Mouse (Mus musculus) gastrocnemius, postnatal 10 days (tissue): ENCODE results near the gene Rab13. TPM values are rescaled to one million over a fixed set of nuclear protein-coding genes. Genes with fewer than 3 reads are reported as not detected.
"Not testable (repeated sequence)": the region's sequence is repeated elsewhere in the genome, so short reads cannot be mapped to it uniquely, and the experiment has no call there.

Source experiments
- DNase-seq: peaks from one replicate; pipeline ENCODE4 v3.0.0; 2021; ENCODE audit warnings: mixed read lengths
- total RNA-seq, 2 experiments: library from RNA; stranded (reverse); gene quantifications; 2 replicates each; pipeline ENCODE4 v1.2.3; 2021

Gene Rab13
- total RNA-seq, 2 experiments from 2014 or later, result 14.8 to 16.6 TPM

- no peak for DNase-seq
Observed at GRCm38 (mm10) chr3:90224331-90224730, 10.8 kb downstream of the Rab13 start.

GRCm38 (mm10) chr3:90231075-90231474, 17.6 kb downstream of the Rab13 start:
- no peak for DNase-seq

GRCm38 (mm10) chr3:90231507-90232333, 18.2 kb downstream of the Rab13 start, which contains the start of gene Jtb:
Gene Jtb (plus strand): TSS chr3:90231597.
- DNase-seq, result peak; percentile 89

GRCm38 (mm10) chr3:90241251-90241650, 27.8 kb downstream of the Rab13 start:
- no peak for DNase-seq

- no peak for DNase-seq
Observed at GRCm38 (mm10) chr3:90241669-90242358, 28.3 kb downstream of the Rab13 start.

- DNase-seq, result peak; percentile 28
Observed at GRCm38 (mm10) chr3:90242984-90243775, 29.7 kb downstream of the Rab13 start, which contains the start of gene Creb3l4. Gene Creb3l4 (minus strand): TSS chr3:90243512.

- DNase-seq, result no peak
Observed at GRCm38 (mm10) chr3:90245406-90245805, 31.9 kb downstream of the Rab13 start.

GRCm38 (mm10) chr3:90247630-90247959, 34.1 kb downstream of the Rab13 start:
- DNase-seq, result no peak

- DNase-seq, result peak; percentile 87
Observed at GRCm38 (mm10) chr3:90247960-90248745, 34.7 kb downstream of the Rab13 start, which contains the start of gene Slc39a1. Gene Slc39a1 (plus strand): TSS chr3:90248172.

GRCm38 (mm10) chr3:90248746-90249100, 35.2 kb downstream of the Rab13 start:
- DNase-seq, result peak; percentile 33

- DNase-seq, result no peak
Observed at GRCm38 (mm10) chr3:90250791-90251190, 37.3 kb downstream of the Rab13 start.

- DNase-seq, result not testable (repeated sequence)
Observed at GRCm38 (mm10) chr3:90251731-90252226, 38.3 kb downstream of the Rab13 start.

GRCm38 (mm10) chr3:90252659-90253058, 39.2 kb downstream of the Rab13 start:
- not testable (repeated sequence) for DNase-seq

GRCm38 (mm10) chr3:90253174-90253573, 39.7 kb downstream of the Rab13 start:
- not testable (repeated sequence) for DNase-seq

- peak; percentile 86 for DNase-seq
Observed at GRCm38 (mm10) chr3:90253653-90254418, 40.3 kb downstream of the Rab13 start, which contains the start of gene Crtc2. Gene Crtc2 (plus strand): TSS chr3:90254163.

GRCm38 (mm10) chr3:90254419-90255193, 41.1 kb downstream of the Rab13 start:
- DNase-seq, result no peak

GRCm38 (mm10) chr3:90255194-90255565, 41.7 kb downstream of the Rab13 start:
- DNase-seq, result no peak

- DNase-seq, result no peak
Observed at GRCm38 (mm10) chr3:90255784-90256353, 42.4 kb downstream of the Rab13 start.

GRCm38 (mm10) chr3:90256731-90257530, 43.4 kb downstream of the Rab13 start:
- DNase-seq, result no peak
